Mouse (Mus musculus): Measurements from ENCODE around the gene Alg12. TPM values are rescaled to one million over a fixed set of nuclear protein-coding genes. Genes with fewer than 3 reads are reported as not detected.

The Alg12 gene
- 1.6 TPM for polyA plus RNA-seq (2014; fragmentation: Illumina TruSeq; extraction: RNeasy Lipid Tissue Mini Kit (QIAGEN cat#74804); ENCODE audit: low replicate concordance)

GRCm38 (mm10) chr15:88819026-88819905 lies at the start of gene Alg12, which contains the start of gene Creld2:
Gene Alg12 (minus strand): TSS chr15:88819318.
Gene Creld2 (plus strand): TSS chr15:88819646.

GRCm38 (mm10) chr15:88861772-88862622 lies 42.9 kb upstream of the Alg12 start, which contains the start of gene Pim3:
Gene Pim3 (plus strand): TSS chr15:88862186.

Other genes with a start within 250 kb of the Alg12 start
- not detected for gene Zdhhc25, start 219.0 kb downstream of the Alg12 start, polyA plus RNA-seq (2014; fragmentation: Illumina TruSeq; extraction: RNeasy Lipid Tissue Mini Kit (QIAGEN cat#74804); ENCODE audit: low replicate concordance)
- 29.1 TPM for gene Brd1, start 85.1 kb downstream of the Alg12 start, polyA plus RNA-seq (2014; fragmentation: Illumina TruSeq; extraction: RNeasy Lipid Tissue Mini Kit (QIAGEN cat#74804); ENCODE audit: low replicate concordance)
- 19.2 TPM for gene Zbed4, start 67.7 kb downstream of the Alg12 start, polyA plus RNA-seq (2014; fragmentation: Illumina TruSeq; extraction: RNeasy Lipid Tissue Mini Kit (QIAGEN cat#74804); ENCODE audit: low replicate concordance)
- 4.1 TPM for gene Creld2, start 328 bp upstream of the Alg12 start, polyA plus RNA-seq (2014; fragmentation: Illumina TruSeq; extraction: RNeasy Lipid Tissue Mini Kit (QIAGEN cat#74804); ENCODE audit: low replicate concordance)
- 0.82 TPM for gene Pim3, start 42.9 kb upstream of the Alg12 start, polyA plus RNA-seq (2014; fragmentation: Illumina TruSeq; extraction: RNeasy Lipid Tissue Mini Kit (QIAGEN cat#74804); ENCODE audit: low replicate concordance)
- gene Ttll8, start 135.1 kb upstream of the Alg12 start, polyA plus RNA-seq (2014; fragmentation: Illumina TruSeq; extraction: RNeasy Lipid Tissue Mini Kit (QIAGEN cat#74804); ENCODE audit: low replicate concordance) = not detected
- not detected for gene Mlc1, start 159.7 kb upstream of the Alg12 start, polyA plus RNA-seq (2014; fragmentation: Illumina TruSeq; extraction: RNeasy Lipid Tissue Mini Kit (QIAGEN cat#74804); ENCODE audit: low replicate concordance)
- gene Mov10l1, start 163.6 kb upstream of the Alg12 start, polyA plus RNA-seq (2014; fragmentation: Illumina TruSeq; extraction: RNeasy Lipid Tissue Mini Kit (QIAGEN cat#74804); ENCODE audit: low replicate concordance) = not detected
- gene Panx2, start 240.4 kb upstream of the Alg12 start, polyA plus RNA-seq (2014; fragmentation: Illumina TruSeq; extraction: RNeasy Lipid Tissue Mini Kit (QIAGEN cat#74804); ENCODE audit: low replicate concordance) = not detected

Data from small intestine, adult 10 weeks (tissue).